Mouse (Mus musculus) layer of hippocampus, postnatal 25 days (tissue): ENCODE measurements at regions not wholly inside any gene's neighbourhood (a gene's known extent, or its start where the extent isn't known, plus 50 kb on each side); places are given as distances from the start of the nearest gene placed in this dataset.
"Not testable (repeated sequence)": the region's sequence is repeated elsewhere in the genome, so short reads cannot be mapped to it uniquely, and the experiment has no call there.

Experiments
- DNase-seq, 2 experiments: peaks; one replicate each; pipeline ENCODE4 v3.0.0; 2022; ENCODE audit warnings: mixed read lengths in 2 of 2, low spot score in 1 of 2; ENCODE audit errors: extremely low spot score in 1 of 2

GRCm38 (mm10) chr1:143258470-143259215 lies 381.8 kb upstream of the B3galt2 start:
- no peak for DNase-seq

- DNase-seq = no peak
Measured at GRCm38 (mm10) chr1:143263263-143264038, 377.0 kb upstream of the B3galt2 start.

- DNase-seq = no peak
Measured at GRCm38 (mm10) chr1:143265216-143265615, 375.2 kb upstream of the B3galt2 start.

- DNase-seq = no peak
Measured at GRCm38 (mm10) chr1:143286274-143286967, 354.0 kb upstream of the B3galt2 start.

GRCm38 (mm10) chr1:143287448-143287847 lies 353.0 kb upstream of the B3galt2 start:
- no peak for DNase-seq

GRCm38 (mm10) chr1:143296555-143296954 lies 343.9 kb upstream of the B3galt2 start:
- no peak for DNase-seq

GRCm38 (mm10) chr1:143307379-143307778 lies 333.1 kb upstream of the B3galt2 start:
- DNase-seq = no peak

GRCm38 (mm10) chr1:143318381-143318780 lies 322.1 kb upstream of the B3galt2 start:
- DNase-seq = no peak

- DNase-seq = no peak
Measured at GRCm38 (mm10) chr1:143319568-143319967, 320.9 kb upstream of the B3galt2 start.

GRCm38 (mm10) chr1:143351388-143351787 lies 289.1 kb upstream of the B3galt2 start:
- DNase-seq = no peak

- DNase-seq = not testable (repeated sequence)
Measured at GRCm38 (mm10) chr1:143360256-143360655, 280.2 kb upstream of the B3galt2 start.

GRCm38 (mm10) chr1:143391851-143392250 lies 248.6 kb upstream of the B3galt2 start:
- DNase-seq = no peak
